8 mouse cellular contexts compared by ENCODE assay signal in genomic region chr7:118314228-118314658, GRCm38 (mm10).
DNase-seq lines count a peak whose midpoint lies in the region; ATAC-seq and TF ChIP-seq lines count a peak whose summit lies in the region.

No protein-coding gene starts in this region.

- DNase-seq in brain, embryonic 14.5 days (ENCODE audit: low read depth), result peak; percentile 57
- DNase-seq in layer of hippocampus, adult 2 months (ENCODE audit: low spot score in 2 of 2), result peak; percentile 51 to 66
- peak; percentile 65 to 74 for DNase-seq in right cerebral cortex, postnatal 10 days (ENCODE audit: low spot score in 2 of 2)
- no peak for DNase-seq in liver, postnatal 0 days
- DNase-seq in lung, adult 18-20 months, result no peak

- 0 out of 2 replicates have a peak, but pooled peaks have one; percentile 31 for ATAC-seq in forebrain, embryonic 16.5 days
- no peak for ATAC-seq in forebrain, embryonic 13.5 days
- no peak for ATAC-seq in liver, postnatal 0 days
- no peak for ATAC-seq in liver, embryonic 12.5 days

- no peak for TF ChIP-seq CTCF in brain, embryonic 14.5 days (IDR thresholded peaks at IDR 0.05; ENCODE audit: borderline replicate concordance, extremely low read depth, insufficient read depth, insufficient read length)
- TF ChIP-seq CTCF in layer of hippocampus, adult 2 months (conservative IDR thresholded peaks at IDR 0.05), result no peak
- TF ChIP-seq CTCF in liver, postnatal 0 days (IDR thresholded peaks at IDR 0.05; ENCODE audit: low read depth), result no peak

- H3K36me3 ChIP-seq in forebrain, embryonic 16.5 days (ENCODE audit: control insufficient read depth, insufficient read depth), result no peaks in the 10 kb centered on the region
- H3K36me3 ChIP-seq in forebrain, embryonic 13.5 days (ENCODE audit: poor library complexity, severe bottlenecking), result no peaks in the 10 kb centered on the region
- H3K36me3 ChIP-seq in liver, postnatal 0 days (replicated peaks; ENCODE audit: insufficient read depth, low read length), result no peaks in the 10 kb centered on the region
- no peaks in the 10 kb centered on the region for H3K36me3 ChIP-seq in liver, embryonic 12.5 days

- H3K27me3 ChIP-seq in forebrain, embryonic 16.5 days (replicated peaks; ENCODE audit: control insufficient read depth, insufficient read depth, low read length), result no peaks in the 10 kb centered on the region
- H3K27me3 ChIP-seq in forebrain, embryonic 13.5 days, result no peaks in the 10 kb centered on the region
- no peaks in the 10 kb centered on the region for H3K27me3 ChIP-seq in liver, postnatal 0 days (ENCODE audit: insufficient read depth, low read length)
- H3K27me3 ChIP-seq in liver, embryonic 12.5 days (replicated peaks), result no peaks in the 10 kb centered on the region; the same call in 1 of the 2 replicates

- no peak for TF ChIP-seq EP300 in liver, postnatal 0 days (IDR thresholded peaks at IDR 0.05; ENCODE audit: low read depth)

- no peak overlapping the region for H3K9ac ChIP-seq in forebrain, embryonic 16.5 days (replicated peaks; ENCODE audit: low read depth, low read length)
- no peak overlapping the region for H3K9ac ChIP-seq in forebrain, embryonic 13.5 days
- H3K9ac ChIP-seq in liver, postnatal 0 days (replicated peaks), result no peak overlapping the region
- no peak overlapping the region for H3K9ac ChIP-seq in liver, embryonic 12.5 days

- no peaks in the 10 kb centered on the region for H3K9me3 ChIP-seq in forebrain, embryonic 16.5 days (ENCODE audit: control insufficient read depth, low read length)
- no peaks in the 10 kb centered on the region for H3K9me3 ChIP-seq in forebrain, embryonic 13.5 days (replicated peaks)
- no peaks in the 10 kb centered on the region for H3K9me3 ChIP-seq in liver, postnatal 0 days (ENCODE audit: low read length)
- H3K9me3 ChIP-seq in liver, embryonic 12.5 days (replicated peaks), result no peaks in the 10 kb centered on the region

- 0 out of 2 replicates have a peak overlapping the region, but pooled peaks have one; percentile 28 for H3K27ac ChIP-seq in forebrain, embryonic 16.5 days (ENCODE audit: low read length)
- no peak overlapping the region for H3K27ac ChIP-seq in forebrain, embryonic 13.5 days
- peak overlapping the region; percentile 73 for H3K27ac ChIP-seq in layer of hippocampus, adult 2 months
- no peak overlapping the region for H3K27ac ChIP-seq in liver, postnatal 0 days (ENCODE audit: low read depth)
- no peak overlapping the region for H3K27ac ChIP-seq in liver, embryonic 12.5 days

- TF ChIP-seq POLR2A in brain, embryonic 14.5 days (IDR thresholded peaks at IDR 0.05; ENCODE audit: borderline replicate concordance, extremely low read depth, insufficient read depth, insufficient read length, poor library complexity, severe bottlenecking), result no peak

- H3K4me2 ChIP-seq in forebrain, embryonic 16.5 days (ENCODE audit: low read length), result no peak overlapping the region
- H3K4me2 ChIP-seq in forebrain, embryonic 13.5 days, result no peak overlapping the region
- H3K4me2 ChIP-seq in liver, postnatal 0 days (ENCODE audit: low read depth, low read length), result no peak overlapping the region
- no peak overlapping the region for H3K4me2 ChIP-seq in liver, embryonic 12.5 days

- WGBS in forebrain, embryonic 16.5 days, result 61% methylated on average over 8 of the region's 8 CpGs
- WGBS in forebrain, embryonic 13.5 days, result 79% methylated on average over 8 of the region's 8 CpGs
- 75% methylated on average over 8 of the region's 8 CpGs for WGBS in liver, postnatal 0 days (ENCODE audit: insufficient replicate concordance)
- WGBS in liver, embryonic 12.5 days (ENCODE audit: insufficient replicate concordance), result 66% methylated on average over 8 of the region's 8 CpGs

- no peaks in the 10 kb centered on the region for H3K4me1 ChIP-seq in forebrain, embryonic 16.5 days (replicated peaks; ENCODE audit: control insufficient read depth, insufficient read depth, low read length)
- 0 out of 2 replicates have a peak, but pooled peaks cover 2% of the 10 kb centered on the region for H3K4me1 ChIP-seq in forebrain, embryonic 13.5 days
- H3K4me1 ChIP-seq in liver, postnatal 0 days (ENCODE audit: insufficient read depth), result no peaks in the 10 kb centered on the region
- no peaks in the 10 kb centered on the region; the same call in 1 of the 2 replicates for H3K4me1 ChIP-seq in liver, embryonic 12.5 days

- no peak overlapping the region for H3K4me3 ChIP-seq in forebrain, embryonic 16.5 days (replicated peaks; ENCODE audit: low read length)
- no peak overlapping the region for H3K4me3 ChIP-seq in forebrain, embryonic 13.5 days
- H3K4me3 ChIP-seq in layer of hippocampus, adult 2 months, result no peak overlapping the region
- H3K4me3 ChIP-seq in liver, postnatal 0 days (ENCODE audit: low read depth, low read length), result no peak overlapping the region
- H3K4me3 ChIP-seq in liver, embryonic 12.5 days, result no peak overlapping the region

Comparison
In these comparisons a context has a peak if more than half of its experiments do, and no peak if none do; other contexts are left out.
1. H3K27ac ChIP-seq: peak in forebrain, embryonic 16.5 days (single experiment) and layer of hippocampus, adult 2 months (single experiment); none in forebrain, embryonic 13.5 days (single experiment), liver, postnatal 0 days (single experiment) and liver, embryonic 12.5 days (single experiment).
2. DNase-seq: peak in brain, embryonic 14.5 days (single experiment), layer of hippocampus, adult 2 months (2 of 2) and right cerebral cortex, postnatal 10 days (2 of 2); none in liver, postnatal 0 days (single experiment) and lung, adult 18-20 months (0 of 2).